Mouse (Mus musculus): Measurements from ENCODE around the gene Selenow. TPM values are rescaled to one million over a fixed set of nuclear protein-coding genes. Genes with fewer than 3 reads are reported as not detected.
A peak's percentile ranks its signal among the peaks of the same experiment; 100 is the strongest.

Gene Selenow
- total RNA-seq, 1 experiment from 2014 or later = 42.3 TPM

DNA sequence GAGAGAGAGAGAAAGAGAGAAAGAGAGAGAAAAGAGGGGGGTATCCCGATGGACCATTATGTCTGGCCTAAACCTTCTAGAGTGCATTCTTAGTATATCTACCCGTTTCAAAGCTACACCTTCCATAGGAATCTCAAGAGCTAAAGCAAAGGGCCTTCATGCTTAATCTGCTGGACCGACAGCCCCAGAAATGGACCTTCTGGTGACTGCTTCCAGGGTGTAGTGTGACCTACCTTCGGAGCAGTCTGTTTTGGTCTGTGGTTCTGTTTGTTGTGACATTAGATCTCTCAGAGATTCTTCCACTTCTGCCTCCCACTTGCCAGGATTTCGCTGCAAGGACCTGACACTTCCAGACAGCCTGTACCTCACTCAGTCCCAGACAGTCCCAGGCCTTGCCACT is 11.7 kb downstream of the Selenow start:
- ATAC-seq (replicated peaks; ENCODE audit: low read depth, poor library complexity, severe bottlenecking) = no peak

DNA sequence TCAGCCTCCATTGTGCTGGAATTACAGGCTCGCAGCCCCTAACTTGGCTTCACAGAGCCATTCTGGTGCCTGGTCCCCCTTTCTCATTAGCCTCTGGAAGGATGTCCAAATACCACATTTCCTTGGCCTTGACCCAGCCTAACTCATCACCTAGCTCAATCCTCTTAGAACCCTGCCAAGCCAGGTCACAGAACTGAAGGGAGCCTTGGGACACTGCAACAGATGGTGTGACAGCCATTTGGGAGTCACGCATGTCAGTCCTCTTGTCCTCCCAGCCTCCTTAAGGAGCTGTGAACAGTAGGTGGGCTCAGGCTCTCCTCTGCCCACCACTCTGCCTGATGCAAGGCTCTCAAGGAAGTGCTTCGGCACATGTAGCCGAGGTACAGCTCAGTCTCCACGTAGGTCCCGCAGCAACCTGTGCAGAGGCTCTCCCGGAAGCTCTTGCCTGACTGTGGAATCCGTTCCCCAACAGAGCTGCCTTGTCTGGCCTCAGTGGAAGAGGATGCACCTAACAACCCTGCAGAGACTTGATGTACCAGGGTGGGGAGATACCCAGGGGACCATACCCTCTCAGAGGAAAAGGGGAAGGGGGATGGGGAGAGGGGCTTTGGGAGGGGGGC is 14.1 kb downstream of the Selenow start:
- no peak for ATAC-seq (replicated peaks; ENCODE audit: low read depth, poor library complexity, severe bottlenecking)

DNA sequence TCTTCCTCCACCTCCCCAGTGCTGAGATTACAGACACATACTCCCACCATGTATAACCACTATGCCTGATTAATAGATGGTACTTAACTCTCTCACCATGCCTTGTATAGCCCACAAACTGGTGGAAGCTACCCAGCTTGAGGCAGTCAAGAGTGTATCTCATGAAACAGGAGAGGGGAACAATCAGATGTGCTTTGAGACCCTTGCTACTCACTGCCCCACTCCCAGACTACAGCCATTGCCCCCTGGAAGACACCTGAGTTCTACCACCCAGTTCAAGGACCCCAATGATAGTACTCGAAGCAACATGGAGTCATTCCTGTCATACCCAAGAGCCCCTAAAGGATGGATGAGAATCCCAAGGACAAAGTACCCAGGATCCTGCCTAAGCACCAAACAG is 15.6 kb downstream of the Selenow start:
- ATAC-seq (replicated peaks; ENCODE audit: low read depth, poor library complexity, severe bottlenecking) = no peak

DNA sequence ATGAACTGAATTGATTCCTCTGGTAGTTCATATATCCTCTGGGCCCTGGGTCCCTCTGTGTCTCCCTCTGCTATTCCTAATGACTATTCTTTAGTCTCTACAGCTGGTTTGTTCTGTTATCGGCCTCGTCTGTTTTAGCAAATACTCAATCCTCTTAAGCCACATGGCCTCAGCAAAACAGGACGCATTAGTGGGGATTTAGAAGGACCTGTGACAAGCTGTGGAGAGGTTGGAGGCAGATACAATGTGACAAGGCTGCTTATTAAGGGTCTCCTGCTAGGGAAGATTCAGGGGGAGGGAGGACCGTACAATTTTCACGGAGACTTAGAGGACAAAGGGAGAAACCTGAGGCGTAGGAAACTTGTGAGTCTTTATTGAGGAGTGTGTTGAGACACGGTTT is 16.3 kb downstream of the Selenow start:
- no peak for ATAC-seq (replicated peaks; ENCODE audit: low read depth, poor library complexity, severe bottlenecking)

DNA sequence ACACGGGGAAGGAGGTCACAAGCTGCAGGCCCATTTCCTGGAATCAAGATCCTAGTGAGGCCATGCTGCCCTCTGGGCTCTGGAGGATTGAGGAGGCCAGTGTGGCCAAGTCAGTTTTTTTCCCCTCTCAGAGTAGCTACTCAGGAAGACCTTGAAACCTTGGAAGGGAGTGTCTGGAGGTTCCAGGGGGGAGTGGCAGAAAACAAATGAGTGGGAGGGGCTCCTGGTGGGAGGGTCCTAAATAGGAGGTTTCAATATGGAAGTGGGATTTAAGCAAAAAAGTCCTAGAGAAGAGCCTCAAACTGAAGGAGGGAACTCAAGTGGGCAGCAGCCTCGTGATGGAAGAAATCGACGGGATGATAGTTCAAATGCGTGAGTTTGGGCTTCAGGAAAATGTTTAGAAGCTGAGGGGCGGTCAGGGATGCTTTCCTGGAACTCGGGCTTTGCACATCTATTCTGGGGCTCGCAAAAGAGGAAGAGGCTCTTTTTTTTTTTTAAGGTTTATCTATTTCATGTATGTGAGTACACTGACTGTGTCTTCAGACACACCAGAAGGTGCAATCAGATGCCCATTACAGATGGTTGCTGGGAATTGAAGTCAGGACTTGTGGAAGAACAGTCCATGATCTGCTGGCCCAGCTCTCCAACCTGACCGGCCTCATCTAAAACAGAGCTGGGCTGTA is 20.7 kb downstream of the Selenow start:
- ATAC-seq (replicated peaks; ENCODE audit: low read depth, poor library complexity, severe bottlenecking) = no peak

DNA sequence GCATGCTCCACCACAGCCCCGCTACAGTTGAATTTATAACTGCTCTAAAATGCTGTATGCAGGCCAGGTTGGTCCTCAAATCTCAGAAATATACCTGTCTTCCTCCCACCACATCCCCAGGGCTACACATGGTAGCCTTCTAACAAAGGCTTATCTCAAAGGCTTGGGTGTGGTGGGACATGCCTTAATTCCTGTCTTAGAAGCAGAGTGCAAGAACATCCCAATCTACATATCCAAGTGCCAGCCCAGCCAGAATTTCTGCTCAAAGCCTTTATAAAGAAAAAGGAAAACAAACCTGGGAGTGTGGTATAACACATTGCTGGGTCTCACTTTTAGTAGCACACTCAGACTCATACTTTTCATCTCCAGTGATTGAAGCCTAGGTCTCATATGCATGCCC is 28.0 kb downstream of the Selenow start:
- no peak for ATAC-seq (replicated peaks; ENCODE audit: low read depth, poor library complexity, severe bottlenecking)

DNA sequence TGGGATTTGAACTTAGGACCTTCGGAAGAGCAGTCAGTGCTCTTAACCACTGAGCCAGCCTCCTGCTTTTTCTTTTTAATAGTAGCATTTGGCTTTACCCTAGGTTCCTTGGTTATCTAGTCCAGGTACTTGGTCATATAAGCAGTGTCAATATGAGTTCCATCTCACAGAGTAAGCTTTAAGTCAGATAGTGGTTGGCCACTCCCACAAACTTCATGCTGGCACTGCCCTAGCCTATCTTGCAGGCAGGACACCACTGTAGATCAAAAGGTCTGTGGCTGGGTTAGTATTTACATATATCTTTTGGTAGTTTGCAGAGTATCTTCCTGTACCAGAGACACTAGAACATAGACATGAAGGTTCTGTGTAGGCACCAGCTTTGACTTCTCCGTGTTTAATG is 38.1 kb downstream of the Selenow start:
- peak; percentile 52; the same call in 1 of the 2 replicates for ATAC-seq (replicated peaks; ENCODE audit: low read depth, poor library complexity, severe bottlenecking)

DNA sequence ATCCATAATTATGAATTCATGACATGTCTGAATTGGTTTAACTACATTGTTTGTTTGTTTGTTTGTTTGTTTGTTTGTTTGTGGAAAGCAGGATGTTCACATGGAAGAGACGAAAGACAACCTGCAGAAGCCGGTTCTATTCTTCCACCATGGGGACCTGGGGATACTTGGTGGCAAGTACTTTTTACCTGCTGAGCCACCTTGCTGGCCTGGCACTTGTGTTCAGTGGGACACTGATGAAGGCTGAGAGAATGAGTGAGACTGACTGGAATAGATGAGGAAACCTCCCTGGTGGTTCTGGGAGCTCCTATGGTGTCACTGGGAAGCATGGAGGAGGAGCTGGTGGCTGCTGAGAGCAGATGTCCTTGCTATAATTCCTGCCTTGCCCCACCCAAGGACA is 39.9 kb downstream of the Selenow start, which contains the start of gene Crxos:
Crxos (plus strand) TSS at position 301 of the 400 bp plus-strand sequence.
- no peak for ATAC-seq (replicated peaks; ENCODE audit: low read depth, poor library complexity, severe bottlenecking)

DNA sequence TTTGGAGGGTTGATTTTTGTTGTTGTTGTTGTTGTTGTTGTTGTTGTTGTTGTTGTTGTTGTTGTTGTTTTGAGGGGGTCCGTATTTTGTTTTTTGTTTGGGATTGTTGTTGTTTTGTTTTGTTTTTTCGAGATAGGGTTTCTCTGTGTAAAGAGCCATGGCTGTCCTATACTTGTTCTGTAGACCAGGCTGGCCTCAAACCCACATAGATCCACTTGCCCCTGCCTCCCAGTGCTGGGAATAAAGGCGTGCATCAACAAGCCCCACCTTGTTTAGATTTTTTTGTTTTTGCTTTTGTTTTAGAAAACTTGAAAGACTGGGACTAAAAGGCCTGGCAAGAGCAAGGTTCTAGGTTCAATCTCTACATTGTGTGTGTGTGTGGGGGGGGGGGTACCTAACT is 40.4 kb downstream of the Selenow start:
- no peak for ATAC-seq (replicated peaks; ENCODE audit: low read depth, poor library complexity, severe bottlenecking)

DNA sequence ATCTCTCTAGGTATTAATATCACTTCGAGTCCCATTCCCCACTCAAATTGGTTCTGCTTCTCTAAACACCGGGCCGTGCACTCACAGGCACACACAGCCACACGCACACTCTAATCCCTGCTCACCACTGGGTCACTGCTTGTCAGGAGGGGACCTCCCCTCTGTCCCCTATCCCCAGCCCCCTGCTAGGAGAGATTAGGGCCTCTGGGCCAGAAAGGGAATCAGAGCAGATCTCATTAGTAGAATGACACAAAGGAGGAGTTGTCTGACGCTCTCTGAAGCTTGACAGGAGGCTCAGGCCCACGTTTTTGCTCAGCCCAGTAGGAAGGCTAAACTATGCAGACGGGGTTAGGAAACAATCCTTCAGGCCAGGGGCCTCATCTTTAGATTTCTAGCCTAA is 40.8 kb downstream of the Selenow start:
- ATAC-seq (replicated peaks; ENCODE audit: low read depth, poor library complexity, severe bottlenecking) = no peak

DNA sequence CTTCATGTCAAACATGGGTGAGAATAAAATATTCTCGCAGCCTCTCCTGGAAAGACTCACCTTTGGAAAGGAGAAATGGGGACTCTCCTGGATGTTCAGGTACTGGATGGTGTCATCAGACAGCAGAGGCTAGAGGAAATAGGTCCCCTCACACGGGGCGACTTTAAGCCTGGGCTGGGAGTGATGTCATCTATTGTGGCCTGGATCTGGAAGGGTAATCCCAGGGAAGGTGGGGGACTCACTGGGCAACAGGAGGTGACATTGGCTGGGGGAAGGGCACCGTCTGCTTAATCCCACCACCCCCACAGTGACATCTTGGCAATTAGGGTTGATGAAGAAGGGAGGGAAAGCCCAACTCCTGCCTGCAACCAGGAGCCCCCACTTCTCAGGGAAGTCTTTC is 42.4 kb downstream of the Selenow start, which contains the start of gene Crx:
Crx (minus strand) TSS at position 213 of the 400 bp plus-strand sequence.
- ATAC-seq (replicated peaks; ENCODE audit: low read depth, poor library complexity, severe bottlenecking) = no peak

Other genes with a start within 250 kb of the Selenow start
- gene Obox5, start 172.3 kb downstream of the Selenow start, total RNA-seq (2017) = not detected in 2 replicates
- not detected in 2 replicates for gene Obox6, start 82.7 kb downstream of the Selenow start, total RNA-seq (2017)
- not detected in 2 replicates for gene Crx, start 42.4 kb downstream of the Selenow start, total RNA-seq (2017)
- gene Crxos, start 39.8 kb downstream of the Selenow start, total RNA-seq (2017) = not detected in 2 replicates
- 458 and 478 TPM in 2 replicates for gene Nop53, start 23.7 kb upstream of the Selenow start, total RNA-seq (2017)
- gene Ehd2, start 45.2 kb upstream of the Selenow start, total RNA-seq (2017) = 1.0 and 1.9 TPM in 2 replicates
- 1.2 and 2.5 TPM in 2 replicates for gene Bicra, start 125.5 kb upstream of the Selenow start, total RNA-seq (2017)
- gene Zfp541, start 139.4 kb upstream of the Selenow start, total RNA-seq (2017) = not detected in 2 replicates
- gene Napa, start 176.1 kb upstream of the Selenow start, total RNA-seq (2017) = 61.1 and 65.9 TPM in 2 replicates
- 6.5 and 6.8 TPM in 2 replicates for gene Kptn, start 197.5 kb upstream of the Selenow start, total RNA-seq (2017)
- gene Slc8a2, start 207.4 kb upstream of the Selenow start, total RNA-seq (2017) = 0.09 TPM in 1 of 2 replicates, not detected in the other